Mouse (Mus musculus) left cerebral cortex, adult 11 months (tissue): ENCODE measurements at regions not wholly inside any gene's neighbourhood (a gene's known extent, or its start where the extent isn't known, plus 50 kb on each side); places are given as distances from the start of the nearest gene placed in this dataset.

Experiments used
- DNase-seq: peaks from one replicate; pipeline ENCODE4 v3.0.0; 2022; ENCODE audit warnings: low spot score

GRCm38 (mm10) chr10:97064546-97064945 is 414.9 kb upstream of the Dcn start:
- DNase-seq = no peak

- peak; percentile 54 for DNase-seq
Measured at GRCm38 (mm10) chr10:97078022-97078473, 401.4 kb upstream of the Dcn start.

- DNase-seq = no peak
Measured at GRCm38 (mm10) chr10:97079575-97079974, 399.8 kb upstream of the Dcn start.

DNA sequence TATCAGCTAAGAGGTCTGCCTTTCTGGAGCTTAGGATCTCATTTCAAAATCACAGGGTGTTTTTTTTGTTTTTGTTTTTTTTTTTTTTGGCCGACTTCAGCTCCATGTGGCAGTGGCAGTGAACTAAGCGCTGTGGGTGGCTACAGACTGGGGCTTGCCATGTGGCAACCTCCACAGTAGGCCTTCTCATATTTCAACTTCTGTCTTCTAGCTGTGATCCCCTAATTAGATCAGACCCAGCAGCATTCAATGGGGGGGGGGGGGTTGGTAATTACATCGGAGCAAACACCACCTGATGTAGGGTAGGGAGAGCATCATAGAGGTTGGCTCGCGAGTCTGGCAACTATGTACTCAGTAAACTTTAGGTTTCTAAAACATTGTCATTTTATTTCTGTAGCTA is 392.1 kb upstream of the Dcn start:
- no peak for DNase-seq

- no peak for DNase-seq
Measured at GRCm38 (mm10) chr10:97090254-97090653, 389.2 kb upstream of the Dcn start.

GRCm38 (mm10) chr10:97093886-97094285 is 385.5 kb upstream of the Dcn start:
- DNase-seq = no peak

- no peak for DNase-seq
Measured at GRCm38 (mm10) chr10:97114501-97114900, 364.9 kb upstream of the Dcn start.

DNA sequence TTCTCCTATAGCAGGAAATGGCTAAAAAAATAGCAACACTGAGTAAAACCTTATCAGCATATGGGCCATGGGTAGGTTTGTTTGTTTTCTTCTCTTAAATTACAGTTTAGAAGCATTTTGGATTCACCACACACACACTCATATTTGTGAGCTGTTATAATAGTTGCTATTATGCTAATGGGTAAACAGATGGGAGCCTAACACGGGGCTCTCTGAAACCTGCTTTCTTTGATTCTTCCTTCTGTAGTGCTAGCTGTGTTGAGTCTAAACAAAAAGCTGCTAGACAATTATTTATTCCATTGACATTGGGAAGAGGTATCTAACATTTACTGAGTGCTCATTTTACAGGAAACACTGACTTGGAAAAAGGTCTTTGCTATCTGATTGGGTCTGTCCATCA is 356.7 kb upstream of the Dcn start:
- DNase-seq = no peak

DNA sequence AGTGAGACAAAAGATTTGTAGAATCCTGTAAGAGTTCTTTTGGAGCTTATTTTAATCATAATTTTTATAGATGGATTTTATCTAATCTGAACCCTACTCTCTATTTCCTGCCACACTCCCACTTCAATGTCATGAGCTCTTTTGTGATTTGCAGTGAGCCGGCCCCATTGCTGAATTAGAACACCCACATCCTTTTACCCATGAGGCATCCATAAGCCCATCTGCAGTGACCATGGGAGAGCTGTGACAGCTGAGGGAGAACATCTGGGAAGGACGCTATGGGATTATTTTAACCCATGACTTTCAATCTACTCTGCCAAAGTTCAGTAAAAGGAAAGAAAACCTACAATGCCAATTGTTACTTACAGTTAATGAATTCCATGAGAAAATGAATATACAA is 337.8 kb upstream of the Dcn start:
- DNase-seq = no peak

DNA sequence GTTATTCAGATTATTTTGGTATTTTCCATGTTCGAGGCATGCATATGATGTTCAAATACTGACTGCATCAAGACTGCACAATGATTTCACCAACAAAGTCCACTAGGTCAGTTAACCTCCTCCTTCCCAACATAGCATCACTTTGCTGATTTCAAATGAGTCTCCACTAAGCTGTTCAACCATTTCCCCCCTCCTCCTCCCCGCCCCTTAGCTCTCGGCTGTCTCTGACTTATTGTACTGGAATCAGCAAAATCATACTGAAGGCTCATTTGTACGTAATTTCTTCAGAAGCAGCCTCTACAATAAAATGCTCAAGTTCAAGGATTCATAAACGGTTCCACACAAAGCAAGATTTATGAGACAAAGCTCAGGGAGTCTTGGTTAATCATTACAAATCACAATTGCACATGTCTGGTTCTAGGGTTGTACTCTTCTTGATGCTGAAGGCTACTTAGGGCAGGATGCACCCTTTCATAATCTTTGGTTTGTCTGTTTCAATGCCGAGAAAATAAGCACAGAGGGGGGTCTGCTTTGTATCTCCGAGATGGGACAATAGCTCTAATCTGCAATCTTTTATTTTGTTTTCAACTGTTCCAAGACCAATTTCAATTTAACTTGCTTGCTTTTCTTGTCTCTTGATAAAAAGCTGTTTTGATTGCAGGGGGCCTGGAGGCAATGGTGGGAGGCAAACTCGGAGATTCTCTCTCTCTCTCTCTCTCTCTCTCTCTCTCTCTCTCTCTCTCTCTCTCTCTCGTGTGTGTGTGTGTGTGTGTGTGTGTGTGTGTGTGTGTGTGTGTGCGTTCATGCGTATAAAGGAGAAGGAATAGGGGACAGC is 320.6 kb upstream of the Dcn start:
- no peak for DNase-seq

- DNase-seq = peak; percentile 30
Measured at GRCm38 (mm10) chr10:97159396-97159760, 320.0 kb upstream of the Dcn start.

- DNase-seq = peak; percentile 41
Measured at GRCm38 (mm10) chr10:97159831-97160575, 319.4 kb upstream of the Dcn start.

- DNase-seq = no peak
Measured at GRCm38 (mm10) chr10:97160892-97161291, 318.5 kb upstream of the Dcn start.

- no peak for DNase-seq
Measured at GRCm38 (mm10) chr10:97178468-97178867, 300.9 kb upstream of the Dcn start.

- DNase-seq = no peak
Measured at GRCm38 (mm10) chr10:97189696-97190095, 289.7 kb upstream of the Dcn start.

- no peak for DNase-seq
Measured at GRCm38 (mm10) chr10:97211238-97211695, 268.1 kb upstream of the Dcn start.

DNA sequence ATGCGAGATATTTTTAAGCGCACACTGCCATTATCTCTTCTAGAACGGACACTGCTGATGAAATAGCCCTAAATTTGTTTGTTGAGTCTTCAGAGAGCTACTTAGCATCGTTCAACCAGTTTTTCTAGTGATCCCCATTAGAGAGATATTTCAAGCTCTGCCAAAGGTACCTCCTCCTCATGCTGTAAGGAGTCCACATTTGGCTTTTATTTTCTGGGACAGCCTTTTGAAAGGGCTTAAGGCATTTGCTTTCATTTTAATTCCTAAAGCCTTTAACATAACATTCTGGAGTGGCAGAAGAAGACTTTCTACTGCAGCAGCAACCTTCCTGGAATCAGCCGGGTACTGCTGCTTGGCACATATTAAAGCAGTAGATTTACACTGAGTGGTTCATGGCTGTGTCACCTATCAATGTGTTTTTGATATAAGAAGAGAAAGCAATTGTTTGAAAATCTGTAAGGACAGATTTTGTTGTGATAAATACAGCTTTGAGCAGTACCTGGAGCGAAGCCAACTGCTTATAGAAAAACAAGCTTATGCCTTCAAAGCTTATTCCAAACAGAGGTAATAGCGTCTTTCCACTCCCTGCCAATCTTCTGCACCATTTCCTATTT is 267.5 kb upstream of the Dcn start:
- no peak for DNase-seq

DNA sequence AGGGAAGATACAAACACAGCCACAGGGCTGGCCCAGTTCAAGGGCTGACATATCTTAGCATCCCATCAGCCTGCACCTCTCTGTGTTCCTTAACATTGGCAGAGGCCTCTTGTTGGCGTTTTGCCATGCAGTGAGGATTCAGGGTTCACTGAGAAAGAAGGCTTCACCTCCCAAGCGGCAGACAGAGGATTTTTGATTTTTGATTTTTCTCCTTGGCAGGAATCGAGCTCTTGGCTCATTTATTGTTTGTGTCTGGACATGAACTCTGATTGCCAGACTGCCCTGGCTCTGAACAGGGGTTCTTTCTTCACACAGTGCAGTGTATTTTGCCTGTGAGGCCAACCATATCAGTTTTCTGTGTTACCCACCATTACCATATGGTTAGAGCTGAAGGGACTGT is 259.9 kb upstream of the Dcn start:
- no peak for DNase-seq

GRCm38 (mm10) chr10:97220431-97220830 is 259.0 kb upstream of the Dcn start:
- DNase-seq = no peak

- no peak for DNase-seq
Measured at GRCm38 (mm10) chr10:97235631-97236030, 243.8 kb upstream of the Dcn start.

DNA sequence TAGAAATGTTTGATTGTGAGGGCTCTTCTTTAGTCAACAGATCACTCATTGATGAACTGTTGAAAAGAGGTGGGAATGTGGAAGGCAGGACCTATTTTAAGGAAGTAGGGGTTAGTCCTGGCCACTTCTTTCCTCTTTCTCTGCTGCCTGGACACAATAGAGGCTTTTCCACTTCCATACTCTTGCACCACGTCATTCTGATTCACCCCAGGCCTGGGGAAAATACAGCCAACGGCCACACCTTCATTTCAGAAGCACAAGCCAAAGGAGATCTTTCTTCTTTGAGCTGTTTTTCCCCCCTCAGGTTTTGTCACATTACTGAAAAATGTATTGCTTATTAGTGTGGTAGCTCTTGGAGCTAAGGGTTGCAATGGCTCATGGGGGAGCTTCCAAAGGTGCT is 237.9 kb upstream of the Dcn start:
- DNase-seq = no peak

DNA sequence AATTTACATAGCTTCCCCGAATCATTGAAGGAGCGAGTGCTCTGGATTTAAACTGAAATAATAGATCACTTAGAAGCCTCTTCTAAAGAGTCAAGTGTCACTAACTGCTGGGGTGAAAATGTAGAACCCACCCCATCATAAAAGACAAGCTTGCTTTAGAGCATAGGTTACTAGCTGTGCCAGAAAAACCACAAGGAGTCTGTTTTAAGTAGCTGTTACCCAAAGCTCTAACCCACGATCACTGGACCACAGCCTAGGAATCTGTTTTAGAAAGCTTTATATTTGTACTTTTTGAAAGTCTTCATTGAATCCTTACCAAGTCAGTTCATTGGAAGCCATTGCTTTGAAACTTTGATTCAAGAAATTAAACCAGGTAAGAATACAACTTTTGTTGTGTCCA is 233.7 kb upstream of the Dcn start:
- no peak for DNase-seq

DNA sequence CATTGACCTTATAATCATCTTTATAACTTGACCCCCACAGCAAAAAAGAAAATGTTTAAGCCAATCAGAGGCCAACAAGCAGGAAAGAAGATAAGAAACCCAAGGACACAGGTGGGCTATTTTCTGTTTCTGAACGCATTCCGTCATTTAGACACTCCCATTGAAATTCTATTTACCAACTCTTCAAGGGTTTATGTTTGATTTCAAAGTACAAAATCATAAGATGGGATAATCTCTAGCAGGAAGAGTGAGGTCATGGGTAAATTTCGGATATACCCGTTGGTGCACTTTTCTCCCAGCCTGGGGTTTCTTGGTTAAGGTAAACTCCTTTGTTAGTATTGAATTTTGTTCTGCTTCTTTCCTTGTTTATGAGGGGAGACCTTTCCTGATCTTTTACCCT is 230.9 kb upstream of the Dcn start:
- no peak for DNase-seq
